Mouse (Mus musculus) heart, postnatal 0 days (tissue): ENCODE data around the gene Dyrk1a.

ENCODE experiments used
- CTCF ChIP-seq: IDR thresholded peaks from 2 replicates; pipeline ENCODE4 v1.5.1; 2016; ENCODE audit warnings: antibody characterized with exemption, control low read depth, low read depth
- EP300 ChIP-seq: IDR thresholded peaks from 2 replicates; pipeline ENCODE4 v1.6.1; 2016; ENCODE audit warnings: antibody characterized with exemption, low read depth

DNA sequence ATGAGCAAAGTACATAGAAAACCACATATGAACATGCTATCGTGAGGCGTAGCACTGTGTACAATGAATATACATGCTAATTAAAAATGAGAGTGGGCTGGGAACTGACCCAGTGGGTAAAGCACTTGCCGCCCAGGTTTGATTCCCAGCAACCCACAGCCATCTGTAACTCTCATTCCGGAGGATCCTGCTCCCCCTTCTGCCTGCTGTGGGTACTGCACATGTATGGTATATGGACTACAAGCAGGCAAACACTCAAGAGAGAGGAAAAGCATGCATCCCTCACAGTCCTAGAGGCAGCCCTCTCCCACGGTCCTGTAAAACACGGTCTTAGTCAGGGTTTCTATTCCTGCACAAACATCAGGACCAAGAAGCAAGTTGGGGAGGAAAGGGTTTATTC, 159.4 kb downstream of the Dyrk1a start:
- TF ChIP-seq CTCF (no peak), EP300 (no peak)
